Mouse (Mus musculus) liver, adult 2 months (tissue): ENCODE measurements around the gene Nup107. TPM values are rescaled to one million over a fixed set of nuclear protein-coding genes. Genes with fewer than 3 reads are reported as not detected.

Experiments used
- DNase-seq: peaks from one replicate; pipeline ENCODE4 v3.0.0-alpha.2; 2011; ENCODE audit warnings: low read depth, low spot score; ENCODE audit errors: extremely low read depth
- H3K27ac ChIP-seq: fragments of 200-500 bp; replicated peaks from 2 replicates; pipeline ENCODE4 v1.5.1; 2012; ENCODE audit warnings: low read depth, mild to moderate bottlenecking, control low read depth, inconsistent platforms, low read length; ENCODE audit not compliant: insufficient read depth
- H3K27me3 ChIP-seq: fragments of 200-500 bp; 2 replicates; pipeline ENCODE4 v1.6.1; 2012; ENCODE audit warnings: mild to moderate bottlenecking, moderate library complexity, low read length, inconsistent platforms; ENCODE audit not compliant: control insufficient read depth, insufficient read depth
- H3K36me3 ChIP-seq: fragments of 200-500 bp; 2 replicates; pipeline ENCODE4 v1.6.1; 2012; ENCODE audit warnings: low read length, inconsistent platforms; ENCODE audit not compliant: control insufficient read depth, insufficient read depth
- H3K4me1 ChIP-seq: fragments of 200-500 bp; 2 replicates; pipeline ENCODE4 v1.6.1; 2011; ENCODE audit warnings: low read length; ENCODE audit not compliant: control insufficient read depth, insufficient read depth
- H3K4me3 ChIP-seq: fragments of 200-500 bp; 2 replicates; pipeline ENCODE4 v1.5.1; 2011; ENCODE audit warnings: low read depth, mild to moderate bottlenecking, control low read depth, low read length, moderate library complexity; ENCODE audit not compliant: insufficient read depth
- H3K79me2 ChIP-seq: fragments of 200-500 bp; 2 replicates; pipeline ENCODE4 v1.6.1; 2012; ENCODE audit warnings: inconsistent platforms, mild to moderate bottlenecking, low read length, moderate library complexity; ENCODE audit not compliant: control insufficient read depth, insufficient read depth
- H3K9ac ChIP-seq: fragments of 200-500 bp; 2 replicates; pipeline ENCODE4 v1.6.1; 2012; ENCODE audit warnings: low read depth, mild to moderate bottlenecking, control low read depth, inconsistent platforms, low read length
- CTCF ChIP-seq: fragments of 200-500 bp; IDR thresholded peaks from 2 replicates; pipeline ENCODE4 v1.5.1; 2011; ENCODE audit warnings: low read depth, low read length, control low read depth
- POLR2A ChIP-seq: fragments of 200-500 bp; IDR thresholded peaks from 2 replicates; pipeline ENCODE4 v1.6.1; 2011; ENCODE audit warnings: low read length, control low read depth; ENCODE audit not compliant: insufficient read depth; ENCODE audit errors: extremely low read depth
- WGBS: fragments of 180-500 bp; shearing (Covaris S2); methylation state at CpG from one replicate; pipeline ENCODE4 v1.1.7; 2018; 5-methylcytosine and 5-hydroxymethylcytosine counted together
- polyA plus RNA-seq: library from polyadenylated mRNA; depleted of rRNA; stranded (reverse); fragments of >200 nt; gene quantifications from 2 replicates; pipeline ENCODE4 v1.2.3, GENCODE M21; 2012
- total RNA-seq: library from RNA; depleted of rRNA; stranded (reverse); fragments of >200 nt; gene quantifications from 2 replicates; pipeline ENCODE4 v1.2.3, GENCODE M21; 2014

Gene Nup107
- total and polyA plus RNA-seq, 2 experiments, result 1.8 to 4.1 TPM

DNA sequence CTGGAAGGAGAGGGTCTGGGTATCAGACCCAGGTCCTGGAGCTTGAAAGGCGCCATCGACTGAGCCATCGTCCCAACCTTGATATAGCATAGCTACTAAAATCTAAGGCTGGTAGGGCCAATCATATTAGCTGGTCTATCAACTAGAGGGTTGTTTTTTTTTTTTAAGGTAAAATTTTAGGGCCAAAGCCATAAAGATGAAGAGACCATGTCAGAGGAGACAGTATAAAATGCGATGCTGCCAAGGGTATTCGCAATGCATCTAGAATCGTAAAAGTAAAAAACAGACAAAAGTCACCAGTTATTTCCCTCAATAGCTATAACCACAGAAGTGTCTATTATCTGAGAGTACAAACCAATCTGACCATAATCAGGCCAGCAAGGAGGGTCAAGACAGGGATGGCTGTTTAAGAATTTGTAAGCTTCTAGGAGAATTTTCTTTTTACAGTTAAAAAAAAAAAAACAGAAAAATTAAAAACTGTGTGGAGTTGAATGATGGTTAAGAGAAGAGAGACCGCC, 40.1 kb downstream of the Nup107 start:
- peaks cover 7% of the 10 kb centered on the region; the same call in 1 of the 2 replicates for H3K36me3 ChIP-seq
- 97% methylated on average over 7 of the region's 7 CpGs for whole genome bisulfite sequencing
- H3K79me2 ChIP-seq, result no peaks in the 10 kb centered on the region
- no peak overlapping the region for H3K27ac ChIP-seq
- H3K4me3 ChIP-seq, result no peak overlapping the region
- no peak for DNase-seq
- TF ChIP-seq CTCF, result no peak
- TF ChIP-seq POLR2A, result no peak
- no peaks in the 10 kb centered on the region for H3K4me1 ChIP-seq
- no peaks in the 10 kb centered on the region for H3K27me3 ChIP-seq
- no peak overlapping the region for H3K9ac ChIP-seq

DNA sequence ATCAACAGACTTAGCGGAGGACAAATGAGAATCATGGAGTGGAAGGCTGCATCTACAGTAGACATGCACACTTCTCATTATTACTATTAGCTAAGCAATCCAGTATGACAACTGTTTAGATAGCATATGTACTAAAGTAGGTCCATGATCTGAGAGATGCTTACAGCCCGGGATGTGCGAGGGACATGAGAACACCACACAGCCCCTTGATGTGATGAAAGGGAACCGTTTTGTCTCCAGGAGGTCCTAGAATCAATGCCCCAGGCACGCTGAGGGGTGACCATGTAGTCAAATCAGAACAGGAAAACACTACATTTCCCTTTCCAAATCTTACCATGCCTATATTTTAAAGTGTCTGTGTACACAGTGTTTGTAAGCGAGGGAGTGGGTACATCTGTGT, 40.8 kb downstream of the Nup107 start:
- peaks cover 4% of the 10 kb centered on the region; the same call in 1 of the 2 replicates for H3K36me3 ChIP-seq
- H3K9ac ChIP-seq, result no peak overlapping the region
- no peaks in the 10 kb centered on the region for H3K27me3 ChIP-seq
- no peak overlapping the region for H3K4me3 ChIP-seq
- H3K4me1 ChIP-seq, result no peaks in the 10 kb centered on the region
- no peak overlapping the region for H3K27ac ChIP-seq
- no peak for DNase-seq
- no peak for TF ChIP-seq CTCF
- TF ChIP-seq POLR2A, result no peak
- H3K79me2 ChIP-seq, result no peaks in the 10 kb centered on the region
- 96% methylated on average over 6 of the region's 6 CpGs for WGBS

DNA sequence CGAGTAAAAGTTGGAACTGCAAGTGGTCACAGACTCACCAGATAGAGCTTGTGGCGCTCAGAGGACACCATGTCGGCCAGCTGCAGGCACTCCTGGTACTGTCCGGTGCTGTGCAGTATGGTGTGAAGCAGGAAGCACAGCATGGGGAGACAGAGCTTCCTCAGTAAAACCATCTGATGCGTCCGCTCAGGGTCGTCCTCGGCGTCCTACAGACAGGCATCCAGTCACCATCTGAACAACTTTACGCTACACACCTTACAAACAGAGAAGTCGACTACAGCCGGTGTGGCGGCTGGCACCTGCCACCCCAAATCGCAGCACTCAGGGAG, 41.3 kb downstream of the Nup107 start:
- 95% methylated on average over 14 of the region's 14 CpGs for WGBS
- H3K79me2 ChIP-seq, result no peaks in the 10 kb centered on the region
- H3K27me3 ChIP-seq, result no peaks in the 10 kb centered on the region
- peaks cover 1% of the 10 kb centered on the region; the same call in 1 of the 2 replicates for H3K36me3 ChIP-seq
- no peak overlapping the region for H3K9ac ChIP-seq
- H3K27ac ChIP-seq, result no peak overlapping the region
- DNase-seq, result no peak
- no peak for TF ChIP-seq CTCF
- TF ChIP-seq POLR2A, result no peak
- H3K4me3 ChIP-seq, result no peak overlapping the region
- H3K4me1 ChIP-seq, result no peaks in the 10 kb centered on the region; the same call in 1 of the 2 replicates

DNA sequence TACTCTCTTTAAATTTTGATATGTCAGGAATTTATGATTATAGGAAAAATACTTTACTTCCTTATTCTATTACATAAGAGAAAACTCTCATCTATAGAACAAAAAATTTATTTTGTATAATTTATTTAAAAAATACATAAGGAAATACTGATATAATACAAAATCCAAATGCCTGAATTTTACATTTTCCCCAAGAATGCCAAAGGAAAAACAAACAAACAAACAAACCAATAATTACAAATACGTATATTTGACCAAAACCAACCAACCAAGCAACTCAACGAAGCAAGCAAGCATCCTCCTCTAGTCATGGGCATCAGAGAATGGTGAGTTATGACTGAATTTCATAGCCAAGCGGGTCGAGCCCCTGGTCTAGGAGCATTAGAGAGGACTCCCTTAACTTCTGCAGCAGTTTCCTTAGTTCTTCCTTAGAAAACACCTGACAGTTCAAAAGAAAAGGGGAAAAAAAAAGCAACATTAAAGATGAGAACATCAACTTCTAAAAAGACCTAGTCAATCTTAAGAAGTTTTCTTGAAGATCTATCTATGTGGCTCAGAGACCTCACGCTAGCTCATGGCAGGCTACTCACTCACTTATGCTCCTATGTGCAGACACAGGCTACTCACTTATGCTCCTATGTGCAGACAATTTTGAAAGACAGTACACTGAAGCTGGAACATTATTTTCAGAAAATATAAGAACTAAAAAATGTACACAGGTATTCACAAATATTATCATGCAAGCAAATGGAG, 41.8 kb downstream of the Nup107 start:
- H3K27ac ChIP-seq, result no peak overlapping the region
- H3K27me3 ChIP-seq, result no peaks in the 10 kb centered on the region
- peaks cover 1% of the 10 kb centered on the region; the same call in 1 of the 2 replicates for H3K36me3 ChIP-seq
- H3K79me2 ChIP-seq, result no peaks in the 10 kb centered on the region
- no peaks in the 10 kb centered on the region; the same call in 1 of the 2 replicates for H3K4me1 ChIP-seq
- WGBS, result 98% methylated on average over 5 of the region's 5 CpGs
- no peak overlapping the region for H3K4me3 ChIP-seq
- no peak overlapping the region for H3K9ac ChIP-seq
- TF ChIP-seq POLR2A, result no peak
- TF ChIP-seq CTCF, result no peak
- no peak for DNase-seq

DNA sequence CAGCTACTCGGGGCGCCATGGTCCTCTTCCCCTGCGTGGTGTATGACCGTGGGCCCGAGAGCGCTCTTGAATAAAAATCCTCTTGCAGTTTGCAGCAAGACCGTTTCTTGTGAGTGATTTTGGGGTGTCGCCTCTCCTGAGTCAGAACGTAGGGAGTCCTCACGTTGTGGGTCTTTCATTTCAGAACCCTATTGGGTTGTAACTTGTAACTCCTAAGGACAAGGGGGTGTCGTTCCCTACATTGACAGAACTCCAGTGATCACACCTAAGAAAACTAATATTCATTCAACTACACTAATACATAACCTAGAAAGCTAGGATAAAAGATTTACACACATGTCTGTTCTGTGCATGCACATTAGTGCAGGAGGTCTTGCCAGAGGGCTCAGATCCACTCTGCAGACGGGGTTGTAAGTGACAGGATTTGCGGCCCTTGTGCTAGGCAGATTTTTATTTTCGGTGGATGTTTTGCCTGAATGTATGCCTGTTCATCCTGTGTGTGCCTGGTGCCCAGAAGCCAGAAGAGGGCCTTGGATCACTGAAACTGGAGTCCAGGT, 42.6 kb downstream of the Nup107 start:
- no peak for DNase-seq
- TF ChIP-seq POLR2A, result no peak
- no peak for TF ChIP-seq CTCF
- WGBS, result 95% methylated on average over 14 of the region's 14 CpGs
- no peak overlapping the region for H3K9ac ChIP-seq
- no peak overlapping the region for H3K27ac ChIP-seq
- no peak overlapping the region for H3K4me3 ChIP-seq
- peaks cover 1% of the 10 kb centered on the region; the same call in 1 of the 2 replicates for H3K36me3 ChIP-seq
- H3K79me2 ChIP-seq, result no peaks in the 10 kb centered on the region
- H3K27me3 ChIP-seq, result no peaks in the 10 kb centered on the region
- H3K4me1 ChIP-seq, result no peaks in the 10 kb centered on the region; the same call in 1 of the 2 replicates

DNA sequence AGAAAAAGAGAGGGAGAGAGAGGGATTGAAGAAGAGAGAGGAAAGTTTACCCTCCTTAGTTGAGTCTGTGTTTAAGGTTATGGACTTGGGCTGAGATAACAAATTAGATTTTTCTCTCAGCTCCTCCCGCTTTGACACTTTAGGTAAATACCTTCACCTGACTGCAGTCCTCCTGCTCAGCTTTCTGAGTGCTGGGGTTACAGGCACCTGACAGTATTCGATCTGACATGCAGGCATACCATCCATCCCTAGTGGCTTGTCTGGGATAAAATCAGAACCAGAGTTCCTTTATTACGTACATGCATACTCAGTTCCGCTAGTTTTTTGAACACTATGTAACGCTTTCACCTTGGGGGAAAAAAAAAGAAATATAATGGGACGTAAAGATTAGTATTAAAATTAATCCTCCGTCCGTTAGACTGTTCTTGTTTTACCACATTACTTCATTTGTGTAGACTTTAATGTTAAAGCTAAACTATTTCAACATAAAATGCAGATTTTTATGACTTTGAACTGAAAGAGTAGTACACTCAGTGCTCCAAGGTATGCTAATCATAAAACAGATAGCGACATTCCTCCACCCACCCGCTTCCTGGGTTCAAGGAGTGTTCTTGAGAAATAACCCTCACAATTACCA, 43.3 kb downstream of the Nup107 start:
- WGBS, result 97% methylated on average over 10 of the region's 10 CpGs
- no peaks in the 10 kb centered on the region for H3K27me3 ChIP-seq

More for the DNA sequence above, 43.3 kb downstream of the Nup107 start:
- Histone ChIP-seq H3K4me3 (no peak overlapping the region), H3K4me1 (no peaks in the 10 kb centered on the region; the same call in 1 of the 2 replicates), H3K36me3 (peaks cover 1% of the 10 kb centered on the region; the same call in 1 of the 2 replicates), H3K79me2 (no peaks in the 10 kb centered on the region), H3K27ac (no peak overlapping the region), H3K9ac (no peak overlapping the region)
- DNase-seq, result no peak
- TF ChIP-seq POLR2A, result no peak
- no peak for TF ChIP-seq CTCF
